Mouse (Mus musculus) 3T3-L1 (cell line): ENCODE measurements around the gene Exog.

Experiments
- DNase-seq: peaks from one replicate; pipeline ENCODE4 v3.0.0-alpha.2; 2015; ENCODE audit warnings: low read depth, low spot score

Gene Exog

DNA sequence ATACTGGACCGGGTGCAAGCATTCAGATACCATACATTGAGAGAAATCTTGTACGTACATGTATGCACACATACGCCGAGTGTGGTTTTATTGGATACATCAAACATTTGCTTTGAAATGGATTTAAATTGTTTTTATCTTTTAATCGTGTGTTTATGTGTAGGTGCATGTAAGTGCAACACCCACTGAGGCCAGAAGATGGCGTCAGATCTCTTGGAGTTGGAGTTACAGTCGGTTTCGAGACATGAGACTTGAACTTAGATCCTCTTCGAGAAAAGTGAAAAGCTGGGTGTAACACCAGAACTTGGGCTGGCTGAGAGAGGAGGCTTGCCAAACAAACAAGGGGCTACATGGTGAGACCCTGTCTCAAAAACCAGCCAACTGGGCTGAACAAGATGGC is 58.9 kb downstream of the Exog start:
- no peak for DNase-seq

DNA sequence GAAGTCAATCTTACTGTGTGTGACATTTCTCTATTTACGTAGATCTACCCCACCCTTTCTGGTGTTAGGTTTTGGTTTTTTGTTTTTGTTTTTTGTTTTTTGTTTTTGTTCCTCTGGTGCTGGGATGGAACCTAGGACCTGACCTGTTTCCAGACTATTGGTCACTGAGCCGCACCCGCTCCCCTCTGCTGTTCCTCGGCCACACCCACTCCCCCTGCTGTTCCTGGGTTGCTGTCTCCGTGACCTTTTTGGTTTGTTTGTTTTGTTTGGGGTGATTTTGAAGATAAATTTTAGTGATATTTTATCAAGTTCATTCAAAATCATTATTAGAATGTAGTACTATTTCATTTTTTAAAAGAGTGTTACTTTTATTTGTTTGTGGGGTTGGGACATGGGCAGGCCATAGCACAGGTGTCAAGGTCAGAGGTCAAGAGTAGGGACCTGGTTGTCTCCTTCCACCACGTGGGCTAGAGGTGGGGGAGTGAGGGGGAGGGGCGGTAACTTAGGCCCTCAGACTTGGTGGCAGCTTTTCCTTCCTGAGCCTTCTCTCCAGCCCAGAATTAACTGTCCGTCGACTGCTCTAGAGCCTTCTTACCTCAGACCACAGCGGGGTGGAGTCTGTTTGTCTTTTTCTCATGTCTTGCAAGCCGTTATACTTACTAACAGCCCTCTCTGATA is 60.4 kb downstream of the Exog start:
- no peak for DNase-seq

DNA sequence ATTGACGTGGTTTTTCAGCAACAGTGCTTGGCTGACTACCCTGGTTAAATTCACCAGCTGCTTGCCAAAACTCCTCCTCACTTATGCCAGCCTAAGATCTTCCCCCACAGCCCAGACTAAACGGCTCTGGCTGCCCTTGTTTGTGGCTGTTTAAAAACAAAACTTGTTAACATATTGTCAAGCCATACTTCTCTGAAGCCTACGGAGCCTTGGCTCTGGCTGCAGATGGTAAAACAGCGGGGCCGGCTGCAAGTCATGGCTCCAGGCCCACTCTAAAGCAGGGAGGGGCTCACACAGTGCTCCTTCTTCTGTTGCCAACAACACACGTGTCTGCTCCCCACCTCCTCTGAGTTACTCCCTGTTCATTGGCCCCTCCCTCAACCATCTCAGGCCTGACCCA is 66.2 kb downstream of the Exog start:
- DNase-seq, result no peak

DNA sequence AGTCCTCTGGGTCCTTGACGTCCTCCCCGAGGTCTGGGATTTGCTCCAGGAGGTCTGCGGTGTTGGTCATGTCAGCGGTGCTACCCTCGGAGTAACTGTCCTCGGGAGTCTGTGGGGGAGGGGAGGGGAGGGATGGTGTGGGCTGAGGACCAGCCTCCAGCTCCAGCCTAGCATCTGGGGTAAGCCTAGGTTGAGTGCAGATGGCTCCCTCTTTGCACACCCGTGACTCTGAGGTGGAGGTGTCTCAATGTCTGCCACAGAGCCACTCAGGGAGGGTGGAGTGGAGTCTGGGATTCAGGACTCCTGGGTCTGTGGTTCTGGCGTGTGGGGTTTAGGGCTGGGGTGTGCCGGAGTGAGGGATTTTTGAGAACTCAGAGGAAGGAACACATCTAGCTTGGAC is 68.2 kb downstream of the Exog start:
- DNase-seq, result no peak

DNA sequence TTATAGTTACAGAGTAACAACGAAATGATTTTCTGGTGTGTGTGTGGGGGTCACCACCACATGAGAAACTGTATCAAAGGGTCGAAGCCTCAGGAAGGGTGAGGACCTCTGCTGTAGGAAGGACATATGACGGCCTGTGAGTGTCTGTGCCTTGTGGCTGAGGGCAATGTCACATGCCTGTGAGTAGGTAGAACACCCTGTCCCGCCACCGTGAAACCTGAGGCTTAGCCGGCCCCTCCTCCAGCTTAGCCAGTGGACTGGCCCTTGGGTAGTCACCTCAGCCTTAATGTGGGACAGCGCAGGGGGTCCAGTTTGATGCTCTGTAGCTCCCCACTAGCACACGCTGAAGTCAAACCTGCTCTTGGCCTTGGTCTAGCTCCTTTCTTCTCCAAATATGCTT is 69.1 kb downstream of the Exog start:
- no peak for DNase-seq

DNA sequence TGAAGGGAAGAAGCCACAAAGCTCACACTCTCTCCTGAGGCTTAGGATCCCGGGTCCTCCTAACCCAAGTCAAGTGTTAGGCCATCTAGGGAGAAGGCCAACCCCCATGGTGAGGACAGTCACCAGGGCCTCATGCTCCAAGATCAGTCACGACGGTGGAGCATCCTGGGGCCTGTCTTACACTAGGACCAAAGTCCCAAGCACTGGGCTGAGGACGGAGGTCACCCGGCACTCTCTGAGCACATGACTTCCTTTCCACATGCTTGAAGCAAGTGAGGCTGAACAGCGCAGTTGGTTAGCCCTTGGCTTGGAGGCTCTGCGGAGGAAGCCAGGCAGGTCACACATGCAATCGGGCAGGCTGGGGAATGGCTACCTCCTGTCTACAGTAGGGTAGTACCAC is 70.2 kb downstream of the Exog start:
- DNase-seq, result no peak
